Mouse (Mus musculus) urinary bladder, postnatal 25 days (tissue): Measurements from ENCODE around the gene Egfl7.
A peak's percentile ranks its signal among the peaks of the same experiment; 100 is the strongest.

Experiments
- DNase-seq: peaks from one replicate; pipeline ENCODE4 v3.0.0; 2022; ENCODE audit warnings: low spot score

Gene Egfl7

GRCm38 (mm10) chr2:26570034-26570433, 9.8 kb upstream of the Egfl7 start:
- no peak for DNase-seq

- no peak for DNase-seq
Measured at GRCm38 (mm10) chr2:26571400-26571799, 8.4 kb upstream of the Egfl7 start.

- no peak for DNase-seq
Measured at GRCm38 (mm10) chr2:26571826-26572225, 8.0 kb upstream of the Egfl7 start.

GRCm38 (mm10) chr2:26573396-26573795, 6.4 kb upstream of the Egfl7 start:
- no peak for DNase-seq

- no peak for DNase-seq
Measured at GRCm38 (mm10) chr2:26573807-26574206, 6.0 kb upstream of the Egfl7 start.

GRCm38 (mm10) chr2:26574862-26575261, 5.0 kb upstream of the Egfl7 start:
- DNase-seq = no peak

GRCm38 (mm10) chr2:26575378-26575777, 4.4 kb upstream of the Egfl7 start:
- no peak for DNase-seq

GRCm38 (mm10) chr2:26575865-26576264, 3.9 kb upstream of the Egfl7 start:
- DNase-seq = no peak

- no peak for DNase-seq
Measured at GRCm38 (mm10) chr2:26576462-26576861, 3.4 kb upstream of the Egfl7 start.

GRCm38 (mm10) chr2:26578369-26578768, 1.4 kb upstream of the Egfl7 start:
- no peak for DNase-seq

GRCm38 (mm10) chr2:26580751-26581150, 937 bp downstream of the Egfl7 start:
- no peak for DNase-seq

- no peak for DNase-seq
Measured at GRCm38 (mm10) chr2:26582203-26582602, 2.4 kb downstream of the Egfl7 start.

GRCm38 (mm10) chr2:26582741-26583140, 2.9 kb downstream of the Egfl7 start:
- no peak for DNase-seq

- DNase-seq = no peak
Measured at GRCm38 (mm10) chr2:26583640-26584039, 3.8 kb downstream of the Egfl7 start.

- DNase-seq = no peak
Measured at GRCm38 (mm10) chr2:26585713-26586112, 5.9 kb downstream of the Egfl7 start.

- DNase-seq = peak; percentile 60
Measured at GRCm38 (mm10) chr2:26586294-26587043, 6.7 kb downstream of the Egfl7 start, which contains the start of gene Gm20532. TSS of gene Gm20532 (plus strand) at chr2:26586639.

GRCm38 (mm10) chr2:26587044-26587405, 7.2 kb downstream of the Egfl7 start:
- no peak for DNase-seq

GRCm38 (mm10) chr2:26588573-26588972, 8.8 kb downstream of the Egfl7 start:
- no peak for DNase-seq

GRCm38 (mm10) chr2:26589284-26589683, 9.5 kb downstream of the Egfl7 start:
- DNase-seq = no peak

- DNase-seq = no peak
Measured at GRCm38 (mm10) chr2:26590282-26590681, 10.5 kb downstream of the Egfl7 start.

GRCm38 (mm10) chr2:26590962-26591361, 11.1 kb downstream of the Egfl7 start:
- DNase-seq = no peak

- DNase-seq = no peak
Measured at GRCm38 (mm10) chr2:26591416-26591815, 11.6 kb downstream of the Egfl7 start.

- DNase-seq = no peak
Measured at GRCm38 (mm10) chr2:26593211-26594021, 13.6 kb downstream of the Egfl7 start.

GRCm38 (mm10) chr2:26594022-26594346, 14.2 kb downstream of the Egfl7 start:
- no peak for DNase-seq
